Mouse (Mus musculus) spleen, postnatal 14 days (tissue): ENCODE data around the gene H2afb1.
"Not testable (repeated sequence)": the region's sequence is repeated elsewhere in the genome, so short reads cannot be mapped to it uniquely, and the experiment has no call there.

ENCODE experiments used
- DNase-seq, 2 experiments: peaks; one replicate each; pipeline ENCODE4 v3.0.0; 2021 to 2022; ENCODE audit warnings: low spot score in 2 of 2

Gene H2afb1

GRCm38 (mm10) chrX:117014457-117014856, at the start of gene H2afb1:
Gene H2afb1 (plus strand): TSS chrX:117014757.
- not testable (repeated sequence) for DNase-seq

- no peak for DNase-seq
Measured at GRCm38 (mm10) chrX:117036085-117036484, 21.5 kb downstream of the H2afb1 start.
